Mouse (Mus musculus) olfactory bulb, adult 2 months (tissue): ENCODE measurements at regions not wholly inside any gene's neighbourhood (a gene's known extent, or its start where the extent isn't known, plus 50 kb on each side); places are given as distances from the start of the nearest gene placed in this dataset.

ENCODE experiments used
- CTCF ChIP-seq: fragments of 200-500 bp; IDR thresholded peaks from 2 replicates; pipeline ENCODE4 v1.5.1; 2012; ENCODE audit warnings: low read depth, mild to moderate bottlenecking, low read length, moderate library complexity; ENCODE audit not compliant: insufficient read depth
- POLR2A ChIP-seq: fragments of 200-500 bp; IDR thresholded peaks from 2 replicates; pipeline ENCODE4 v1.6.1; 2012; ENCODE audit warnings: mild to moderate bottlenecking, low read depth, low read length, moderate library complexity; ENCODE audit not compliant: insufficient read depth

GRCm38 (mm10) chr5:39260721-39261190 is 384.1 kb upstream of the Clnk start:
- TF ChIP-seq CTCF = no peak
- TF ChIP-seq POLR2A = no peak
